Mouse (Mus musculus): ENCODE measurements around the gene Ptpro.
"Not testable (repeated sequence)": the region's sequence is repeated elsewhere in the genome, so short reads cannot be mapped to it uniquely, and the experiment has no call there.

The Ptpro gene

GRCm38 (mm10) chr6:137457210-137457609 lies 205.1 kb downstream of the Ptpro start:
- DNase-seq = no peak

- DNase-seq = peak in 1 of 2 experiments; percentile 23
Observed at GRCm38 (mm10) chr6:137458136-137458535, 206.0 kb downstream of the Ptpro start.

- peak; percentile 55 to 59 for DNase-seq
Observed at GRCm38 (mm10) chr6:137463771-137464170, 211.7 kb downstream of the Ptpro start.

GRCm38 (mm10) chr6:137465253-137465652 lies 213.1 kb downstream of the Ptpro start:
- DNase-seq = peak; percentile 92 to 94

- DNase-seq = no peak
Observed at GRCm38 (mm10) chr6:137466256-137466655, 214.1 kb downstream of the Ptpro start.

- no peak for DNase-seq
Observed at GRCm38 (mm10) chr6:137467696-137468095, 215.6 kb downstream of the Ptpro start.

GRCm38 (mm10) chr6:137469541-137469940 lies 217.4 kb downstream of the Ptpro start:
- DNase-seq = no peak

GRCm38 (mm10) chr6:137470901-137471598 lies 218.9 kb downstream of the Ptpro start:
- peak; percentile 89 to 90 for DNase-seq

- DNase-seq = no peak
Observed at GRCm38 (mm10) chr6:137472129-137472528, 220.0 kb downstream of the Ptpro start.

- no peak for DNase-seq
Observed at GRCm38 (mm10) chr6:137473433-137473832, 221.3 kb downstream of the Ptpro start.

GRCm38 (mm10) chr6:137475695-137476094 lies 223.6 kb downstream of the Ptpro start:
- not testable (repeated sequence) for DNase-seq

- DNase-seq = no peak
Observed at GRCm38 (mm10) chr6:137482891-137483290, 230.8 kb downstream of the Ptpro start.

- no peak for DNase-seq
Observed at GRCm38 (mm10) chr6:137487443-137487842, 235.3 kb downstream of the Ptpro start.

GRCm38 (mm10) chr6:137490115-137490514 lies 238.0 kb downstream of the Ptpro start:
- DNase-seq = no peak

GRCm38 (mm10) chr6:137491659-137492058 lies 239.5 kb downstream of the Ptpro start:
- no peak for DNase-seq

- no peak for DNase-seq
Observed at GRCm38 (mm10) chr6:137492582-137492981, 240.5 kb downstream of the Ptpro start.

GRCm38 (mm10) chr6:137493211-137494135 lies 241.4 kb downstream of the Ptpro start:
- DNase-seq = no peak

GRCm38 (mm10) chr6:137494136-137494475 lies 242.0 kb downstream of the Ptpro start:
- no peak for DNase-seq

- DNase-seq = no peak
Observed at GRCm38 (mm10) chr6:137494801-137495200, 242.7 kb downstream of the Ptpro start.

GRCm38 (mm10) chr6:137495233-137495632 lies 243.1 kb downstream of the Ptpro start:
- no peak for DNase-seq

GRCm38 (mm10) chr6:137496562-137496961 lies 244.4 kb downstream of the Ptpro start:
- no peak for DNase-seq

- DNase-seq = no peak
Observed at GRCm38 (mm10) chr6:137497208-137497835, 245.2 kb downstream of the Ptpro start.

- no peak for DNase-seq
Observed at GRCm38 (mm10) chr6:137498781-137499180, 246.7 kb downstream of the Ptpro start.

All from cerebellum, postnatal 36 days (tissue).